Mouse (Mus musculus): ENCODE measurements around the gene Itgb3. TPM values are rescaled to one million over a fixed set of nuclear protein-coding genes. Genes with fewer than 3 reads are reported as not detected.
A peak's percentile ranks its signal among the peaks of the same experiment; 100 is the strongest.

Gene Itgb3
- total RNA-seq, 2 experiments from 2014 or later, result 12.6 to 14.7 TPM

- peak in 1 of 2 experiments; percentile 13 for DNase-seq (ENCODE audit: low spot score in 2 of 2)
These were observed 10.9 kb downstream of the Itgb3 start for GRCm38 (mm10) chr11:104618638-104619076.

GRCm38 (mm10) chr11:104619084-104620022 is 11.6 kb downstream of the Itgb3 start:
- DNase-seq (ENCODE audit: low spot score in 2 of 2), result no peak

DNA sequence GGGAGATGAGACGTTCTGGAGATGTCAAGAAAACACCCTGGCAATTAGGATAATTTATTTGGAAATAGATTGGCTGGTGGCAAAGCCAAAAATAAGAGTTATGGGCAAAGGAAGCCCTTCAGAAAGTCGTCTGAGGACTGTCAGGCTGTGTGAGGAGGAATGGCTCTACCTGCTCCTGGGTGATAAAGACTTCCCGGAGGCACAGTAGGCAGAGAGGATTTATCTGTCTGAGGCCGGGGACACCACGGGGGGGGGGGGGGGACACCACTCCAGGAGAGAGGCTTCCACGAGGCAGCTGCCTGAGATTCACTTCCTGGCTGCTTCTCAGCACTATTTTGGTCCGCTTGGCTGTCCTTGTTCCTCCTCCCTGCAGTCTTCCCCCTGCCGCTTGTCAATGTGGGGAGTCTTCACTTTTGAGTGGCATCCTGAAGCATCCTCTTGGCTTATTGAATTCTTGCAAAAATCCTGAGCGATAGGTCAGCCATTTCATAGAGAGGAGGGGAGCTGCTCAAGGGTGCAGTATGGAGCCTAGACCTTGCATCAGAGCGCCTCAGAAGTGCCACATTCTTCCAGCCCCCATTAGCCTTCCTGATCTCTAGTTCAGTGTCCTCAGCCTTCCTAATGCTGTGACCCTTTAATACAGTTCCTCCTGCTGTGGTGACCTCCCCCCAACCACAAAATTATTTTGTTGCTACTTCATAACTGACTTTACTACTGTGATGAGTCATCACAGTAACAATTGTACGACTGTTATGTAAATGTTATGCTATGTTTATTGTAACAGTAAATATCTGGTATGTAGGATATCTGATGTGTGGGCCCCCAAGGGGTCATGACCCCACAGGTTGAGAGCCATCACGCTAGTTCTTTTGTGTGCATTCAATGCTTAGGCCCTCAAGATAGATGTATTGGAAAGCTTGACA is 14.5 kb downstream of the Itgb3 start:
- DNase-seq (ENCODE audit: low spot score in 2 of 2), result no peak

GRCm38 (mm10) chr11:104624791-104625391 is 17.1 kb downstream of the Itgb3 start:
- no peak for DNase-seq (ENCODE audit: low spot score in 2 of 2)

- DNase-seq (ENCODE audit: low spot score in 2 of 2), result no peak
These were observed 17.9 kb downstream of the Itgb3 start for GRCm38 (mm10) chr11:104625453-104626402.

- DNase-seq (ENCODE audit: low spot score in 2 of 2), result no peak
These were observed 18.8 kb downstream of the Itgb3 start for GRCm38 (mm10) chr11:104626635-104627034.

DNA sequence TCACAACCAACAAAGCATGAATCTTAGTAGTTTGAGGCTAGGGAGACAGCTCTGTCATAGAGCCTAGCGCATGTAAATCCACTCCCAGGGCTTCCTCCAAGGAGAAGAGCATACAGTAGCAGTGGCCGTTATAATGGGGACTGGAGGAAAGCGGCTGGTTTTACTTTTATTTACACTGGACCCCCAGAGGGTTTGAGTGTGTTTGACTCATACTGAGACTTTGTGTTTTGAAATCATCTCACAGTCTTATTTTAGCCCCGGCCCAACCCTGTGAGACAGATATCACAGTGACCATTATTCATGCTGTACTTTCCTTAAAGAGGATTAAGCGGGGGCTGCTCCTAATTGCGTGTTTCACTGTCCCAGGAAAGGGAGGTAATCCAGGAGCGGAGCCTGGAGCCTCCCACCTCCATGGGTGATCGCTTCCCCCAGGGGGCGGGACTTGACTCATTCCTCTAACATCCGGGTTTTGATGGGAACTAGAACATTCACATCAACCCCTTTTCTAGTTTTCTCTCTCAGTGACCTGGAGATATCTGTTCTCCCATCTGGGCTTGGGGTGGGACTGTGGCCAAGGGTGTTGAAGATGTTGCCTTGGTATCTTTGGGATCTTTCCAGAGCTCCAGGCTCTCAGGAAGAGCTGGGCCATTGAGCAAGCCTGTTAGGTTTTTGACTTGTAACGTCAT is 20.0 kb downstream of the Itgb3 start:
- DNase-seq (ENCODE audit: low spot score in 2 of 2), result no peak

- DNase-seq (ENCODE audit: low spot score in 2 of 2), result no peak
These were observed 20.8 kb downstream of the Itgb3 start for GRCm38 (mm10) chr11:104628566-104628965.

- DNase-seq (ENCODE audit: low spot score in 2 of 2), result no peak
These were observed 22.5 kb downstream of the Itgb3 start for GRCm38 (mm10) chr11:104630185-104630835.

DNA sequence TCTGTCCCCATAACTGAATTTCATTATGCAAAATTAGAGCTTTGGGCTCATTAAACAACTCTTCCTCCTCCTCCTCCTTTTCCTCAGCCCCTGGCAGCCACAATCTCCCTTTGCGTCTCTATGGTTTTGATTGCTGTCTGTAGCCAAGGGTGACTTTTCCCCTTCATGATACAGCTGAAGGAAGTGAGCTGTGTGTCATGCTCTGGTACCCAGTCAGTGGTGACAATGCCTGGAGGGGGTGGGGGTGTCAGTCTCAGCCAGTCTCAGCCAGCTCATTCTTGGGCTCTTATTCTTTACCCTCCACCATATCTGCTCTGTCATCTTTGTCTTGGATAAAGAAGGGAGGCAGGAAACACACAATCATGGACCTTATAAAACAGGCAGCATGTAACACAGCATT is 23.5 kb downstream of the Itgb3 start:
- DNase-seq (ENCODE audit: low spot score in 2 of 2), result no peak

GRCm38 (mm10) chr11:104637010-104637409 is 29.2 kb downstream of the Itgb3 start:
- no peak for DNase-seq (ENCODE audit: low spot score in 2 of 2)

DNA sequence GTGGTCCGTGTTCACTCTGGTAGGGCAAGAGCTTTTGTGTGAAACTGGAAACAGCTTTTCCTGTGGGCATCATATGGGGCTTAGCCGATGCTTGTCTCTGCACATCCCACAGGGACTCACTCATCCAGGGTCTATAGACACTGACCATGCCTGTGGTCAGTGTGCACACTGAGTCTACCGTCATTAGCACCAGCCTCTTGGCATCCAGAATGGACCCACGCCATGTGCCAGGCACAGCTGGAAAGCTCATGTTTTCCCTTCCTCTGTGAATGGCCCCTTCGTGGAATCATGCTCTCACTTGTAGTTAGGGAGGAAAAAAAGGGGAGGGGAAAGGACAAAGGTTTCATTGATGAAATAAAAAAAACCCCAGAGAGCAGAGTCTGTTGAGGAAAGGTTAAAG is 30.2 kb downstream of the Itgb3 start:
- no peak for DNase-seq (ENCODE audit: low spot score in 2 of 2)

- no peak for DNase-seq (ENCODE audit: low spot score in 2 of 2)
These were observed 31.1 kb downstream of the Itgb3 start for GRCm38 (mm10) chr11:104638906-104639305.

DNA sequence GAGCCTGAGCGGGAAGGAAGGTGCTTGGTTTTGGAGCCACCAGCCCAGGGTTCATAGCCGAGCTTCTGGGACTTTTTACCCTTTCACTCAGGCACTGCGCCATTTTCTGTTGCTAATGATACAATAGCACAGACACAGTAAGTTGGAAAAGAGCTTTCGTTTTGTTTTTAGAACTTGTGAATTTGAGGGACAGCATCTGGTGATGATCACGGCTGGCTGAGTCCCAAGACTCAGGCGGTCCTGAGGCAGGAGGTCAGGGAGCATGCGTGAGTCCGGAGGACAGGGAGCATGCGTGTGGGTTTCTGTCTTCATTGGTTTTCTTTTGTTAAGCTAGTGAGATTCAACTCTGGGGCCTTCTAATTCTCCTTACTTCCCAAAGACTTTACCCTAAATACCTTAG is 31.8 kb downstream of the Itgb3 start:
- DNase-seq (ENCODE audit: low spot score in 2 of 2), result no peak

GRCm38 (mm10) chr11:104640894-104641293 is 33.1 kb downstream of the Itgb3 start:
- no peak for DNase-seq (ENCODE audit: low spot score in 2 of 2)

GRCm38 (mm10) chr11:104643236-104643635 is 35.4 kb downstream of the Itgb3 start:
- DNase-seq (ENCODE audit: low spot score in 2 of 2), result no peak

DNA sequence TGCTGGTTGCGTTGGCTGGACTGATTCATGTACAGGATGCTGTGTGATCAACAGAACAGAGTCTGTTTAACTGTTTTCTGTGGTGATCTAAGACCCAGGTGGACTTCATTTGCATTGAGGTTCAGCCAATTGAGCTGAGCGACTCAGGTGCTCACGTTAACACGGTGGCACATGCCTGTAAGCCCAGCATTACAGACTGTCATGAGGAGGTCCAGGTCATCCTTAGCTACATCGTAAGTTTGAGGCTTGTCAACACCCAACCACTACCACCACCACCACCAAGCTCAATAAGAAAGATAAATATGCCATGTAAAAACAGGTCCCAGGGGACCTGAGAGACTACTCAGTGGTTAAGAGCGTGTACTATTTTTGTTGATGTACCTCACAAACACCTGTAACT is 37.6 kb downstream of the Itgb3 start:
- DNase-seq (ENCODE audit: low spot score in 2 of 2), result no peak

- DNase-seq (ENCODE audit: low spot score in 2 of 2), result no peak
These were observed 38.4 kb downstream of the Itgb3 start for GRCm38 (mm10) chr11:104646173-104646572.

- no peak for DNase-seq (ENCODE audit: low spot score in 2 of 2)
These were observed 38.8 kb downstream of the Itgb3 start for GRCm38 (mm10) chr11:104646611-104647010.

Measured in adrenal gland, adult 18-20 months (tissue).